Mouse (Mus musculus): Measurements from ENCODE around the gene Ldlrad2. TPM values are rescaled to one million over a fixed set of nuclear protein-coding genes. Genes with fewer than 3 reads are reported as not detected.

The Ldlrad2 gene
- polyA plus RNA-seq, 1 experiment from 2014 or later, result not detected

DNA sequence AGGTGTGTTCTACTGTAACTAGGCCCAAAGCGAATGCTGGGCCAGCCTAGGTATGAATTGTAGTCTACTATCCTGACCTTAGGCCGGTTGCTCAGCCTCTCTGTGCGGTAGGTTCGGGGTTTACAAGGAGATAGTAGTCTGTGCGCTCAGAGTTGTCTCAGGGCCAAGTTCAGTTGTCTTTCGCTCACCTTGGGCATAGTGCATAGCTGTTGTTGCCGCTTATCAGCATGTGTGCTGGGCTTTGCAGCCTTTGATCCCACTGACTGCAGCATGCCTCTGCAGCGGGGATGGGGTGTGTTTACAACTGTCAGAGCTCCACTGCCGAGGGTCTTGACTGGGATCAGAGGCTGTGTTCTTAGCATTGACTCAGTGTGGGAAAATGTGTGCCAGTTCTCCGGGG lies 31.4 kb downstream of the Ldlrad2 start:
- H3K36me3 ChIP-seq (replicated peaks), result no peaks in the 10 kb centered on the region
- H3K4me3 ChIP-seq, result no peak overlapping the region
- H3K27ac ChIP-seq, result no peak overlapping the region
- no peak overlapping the region for H3K9ac ChIP-seq
- H3K27me3 ChIP-seq (replicated peaks), result no peaks in the 10 kb centered on the region
- no peaks in the 10 kb centered on the region for H3K4me1 ChIP-seq
- 86% methylated on average over 10 of the region's 10 CpGs for WGBS
- H3K4me2 ChIP-seq, result no peak overlapping the region
- ATAC-seq (replicated peaks), result no peak
- H3K9me3 ChIP-seq, result no peaks in the 10 kb centered on the region

GRCm38 (mm10) chr4:137540356-137540755 lies 34.0 kb downstream of the Ldlrad2 start:
- Histone ChIP-seq H3K27me3 (replicated peaks) (no peaks in the 10 kb centered on the region), H3K9me3 (no peaks in the 10 kb centered on the region), H3K9ac (no peak overlapping the region), H3K27ac (no peak overlapping the region), H3K4me3 (no peak overlapping the region), H3K4me1 (no peaks in the 10 kb centered on the region), H3K36me3 (replicated peaks) (no peaks in the 10 kb centered on the region), H3K4me2 (no peak overlapping the region)
- 72% methylated on average over 14 of the region's 14 CpGs for WGBS
- no peak for ATAC-seq (replicated peaks)

DNA sequence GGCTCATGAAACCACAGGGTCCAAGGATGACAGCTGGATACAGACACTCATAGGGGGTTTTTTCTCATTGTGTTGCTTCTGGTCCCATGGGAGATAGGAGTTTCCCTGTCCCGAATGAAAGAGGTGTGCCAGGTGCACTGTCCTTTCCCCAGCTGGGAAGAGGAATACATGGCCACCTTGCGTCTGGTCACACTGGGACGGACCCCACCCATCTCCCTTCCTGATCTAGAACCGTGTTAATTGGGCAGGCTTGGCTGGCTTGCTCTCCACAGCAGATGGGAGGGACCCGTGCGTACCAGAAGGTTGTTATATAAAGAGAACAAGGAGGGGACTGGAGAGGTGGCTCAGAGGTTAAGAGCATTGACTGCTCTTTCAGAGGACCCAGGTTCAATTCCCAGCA lies 46.5 kb downstream of the Ldlrad2 start:
- no peak overlapping the region for H3K9ac ChIP-seq
- WGBS, result 84% methylated on average over 6 of the region's 6 CpGs
- no peak overlapping the region for H3K27ac ChIP-seq
- no peak for ATAC-seq (replicated peaks)
- H3K4me2 ChIP-seq, result no peak overlapping the region
- no peaks in the 10 kb centered on the region for H3K9me3 ChIP-seq
- no peaks in the 10 kb centered on the region for H3K36me3 ChIP-seq (replicated peaks)
- H3K4me1 ChIP-seq, result no peaks in the 10 kb centered on the region
- H3K4me3 ChIP-seq, result no peak overlapping the region
- no peaks in the 10 kb centered on the region for H3K27me3 ChIP-seq (replicated peaks)

GRCm38 (mm10) chr4:137527368-137527767 lies 47.0 kb downstream of the Ldlrad2 start:
- ATAC-seq (replicated peaks), result no peak
- Histone ChIP-seq H3K4me1 (no peaks in the 10 kb centered on the region), H3K27ac (no peak overlapping the region), H3K27me3 (replicated peaks) (no peaks in the 10 kb centered on the region), H3K36me3 (replicated peaks) (no peaks in the 10 kb centered on the region), H3K4me3 (no peak overlapping the region), H3K9ac (no peak overlapping the region), H3K9me3 (no peaks in the 10 kb centered on the region), H3K4me2 (no peak overlapping the region)
- WGBS, result 59% methylated on average over 4 of the region's 4 CpGs

DNA sequence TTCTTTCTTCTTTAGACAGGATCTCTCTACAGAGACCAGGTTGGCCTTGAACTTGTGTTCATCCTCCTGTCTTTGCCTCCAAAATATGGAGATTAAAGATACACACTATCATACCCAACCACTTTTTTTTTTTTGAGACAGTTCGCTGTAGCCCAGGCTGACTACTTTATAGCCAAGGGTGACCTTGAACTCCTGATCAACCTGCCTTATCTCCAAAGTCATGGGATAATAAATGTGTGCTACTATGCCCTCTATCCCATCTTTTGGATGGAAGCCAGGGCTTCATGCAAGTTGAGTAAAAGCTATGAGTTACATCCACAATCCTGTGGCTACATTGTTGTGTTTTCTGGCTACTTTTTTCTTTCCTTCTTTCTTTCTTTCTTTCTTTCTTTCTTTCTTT lies 48.9 kb downstream of the Ldlrad2 start:
- no peaks in the 10 kb centered on the region for H3K27me3 ChIP-seq (replicated peaks)
- H3K9ac ChIP-seq, result no peak overlapping the region
- no peaks in the 10 kb centered on the region for H3K36me3 ChIP-seq (replicated peaks)
- H3K27ac ChIP-seq, result no peak overlapping the region
- no peaks in the 10 kb centered on the region for H3K9me3 ChIP-seq
- ATAC-seq (replicated peaks), result no peak
- no peaks in the 10 kb centered on the region for H3K4me1 ChIP-seq
- no peak overlapping the region for H3K4me2 ChIP-seq
- 98% methylated on average over 1 of the region's 1 CpGs for WGBS
- H3K4me3 ChIP-seq, result no peak overlapping the region

Small RNAs within 50 kb of the gene (microRNA-seq; reads per million reads assigned to microRNA genes)
- not detected for gene Mir7018

Other genes starting within 250 kb of the Ldlrad2 start
- gene Cdc42, start 216.8 kb downstream of the Ldlrad2 start, polyA plus RNA-seq (2015; fragmentation: Nextera tagmentation; extraction: Ambion mirVana), result 902 and 940 TPM in 2 replicates
- gene Cela3a, start 164.8 kb downstream of the Ldlrad2 start, polyA plus RNA-seq (2015; fragmentation: Nextera tagmentation; extraction: Ambion mirVana), result not detected in 2 replicates
- not detected in 2 replicates for gene Cela3b, start 144.0 kb downstream of the Ldlrad2 start, polyA plus RNA-seq (2015; fragmentation: Nextera tagmentation; extraction: Ambion mirVana)
- gene 1700013G24Rik, start 121.3 kb downstream of the Ldlrad2 start, polyA plus RNA-seq (2015; fragmentation: Nextera tagmentation; extraction: Ambion mirVana), result not detected in 2 replicates
- gene Hspg2, start 105.8 kb downstream of the Ldlrad2 start, polyA plus RNA-seq (2015; fragmentation: Nextera tagmentation; extraction: Ambion mirVana), result 4.0 and 4.1 TPM in 2 replicates
- gene Usp48, start 19.2 kb upstream of the Ldlrad2 start, polyA plus RNA-seq (2015; fragmentation: Nextera tagmentation; extraction: Ambion mirVana), result 67.0 and 70.6 TPM in 2 replicates
- gene Rap1gap, start 90.2 kb upstream of the Ldlrad2 start, polyA plus RNA-seq (2015; fragmentation: Nextera tagmentation; extraction: Ambion mirVana), result 85.7 and 88.1 TPM in 2 replicates
- gene Alpl, start 221.8 kb upstream of the Ldlrad2 start, polyA plus RNA-seq (2015; fragmentation: Nextera tagmentation; extraction: Ambion mirVana), result 8.8 and 9.6 TPM in 2 replicates